Mouse (Mus musculus) Muller cell, postnatal 12 days (primary cell): ENCODE measurements around the gene Ube2e1.

Source experiments
- DNase-seq: peaks from one replicate; pipeline ENCODE4 v3.0.0-alpha.2; 2015; ENCODE audit errors: inconsistent ontology term

The Ube2e1 gene

GRCm38 (mm10) chr14:18331693-18332131 is at the start of gene Ube2e1:
TSS of gene Ube2e1 (minus strand) at chr14:18331859.
- DNase-seq, result peak; percentile 84

GRCm38 (mm10) chr14:18379841-18380240 is 48.2 kb upstream of the Ube2e1 start:
- no peak for DNase-seq

- DNase-seq, result peak; percentile 13
Measured at GRCm38 (mm10) chr14:18377944-18378575, 46.4 kb upstream of the Ube2e1 start.

- no peak for DNase-seq
Measured at GRCm38 (mm10) chr14:18376206-18376605, 44.5 kb upstream of the Ube2e1 start.

- peak; percentile 60 for DNase-seq
Measured at GRCm38 (mm10) chr14:18373758-18374405, 42.2 kb upstream of the Ube2e1 start.

- no peak for DNase-seq
Measured at GRCm38 (mm10) chr14:18372761-18373610, 41.3 kb upstream of the Ube2e1 start.

- DNase-seq, result no peak
Measured at GRCm38 (mm10) chr14:18369031-18369430, 37.4 kb upstream of the Ube2e1 start.

GRCm38 (mm10) chr14:18367025-18367424 is 35.4 kb upstream of the Ube2e1 start:
- no peak for DNase-seq

- no peak for DNase-seq
Measured at GRCm38 (mm10) chr14:18364321-18364720, 32.7 kb upstream of the Ube2e1 start.

- DNase-seq, result no peak
Measured at GRCm38 (mm10) chr14:18356442-18356841, 24.8 kb upstream of the Ube2e1 start.

GRCm38 (mm10) chr14:18355514-18356190 is 24.0 kb upstream of the Ube2e1 start:
- no peak for DNase-seq

GRCm38 (mm10) chr14:18353525-18353924 is 21.9 kb upstream of the Ube2e1 start:
- no peak for DNase-seq

- no peak for DNase-seq
Measured at GRCm38 (mm10) chr14:18352934-18353333, 21.3 kb upstream of the Ube2e1 start.

- no peak for DNase-seq
Measured at GRCm38 (mm10) chr14:18350680-18351079, 19.0 kb upstream of the Ube2e1 start.

- DNase-seq, result no peak
Measured at GRCm38 (mm10) chr14:18349871-18350270, 18.2 kb upstream of the Ube2e1 start.

GRCm38 (mm10) chr14:18343589-18343988 is 11.9 kb upstream of the Ube2e1 start:
- DNase-seq, result no peak

GRCm38 (mm10) chr14:18342749-18343148 is 11.1 kb upstream of the Ube2e1 start:
- DNase-seq, result no peak

- DNase-seq, result peak; percentile 14
Measured at GRCm38 (mm10) chr14:18341088-18341487, 9.4 kb upstream of the Ube2e1 start.

GRCm38 (mm10) chr14:18336106-18336505 is 4.4 kb upstream of the Ube2e1 start:
- DNase-seq, result no peak

- DNase-seq, result peak; percentile 61
Measured at GRCm38 (mm10) chr14:18330789-18331692, 618 bp downstream of the Ube2e1 start.
